Mouse (Mus musculus) ES-Bruce4 (cell line): ENCODE data around the gene Fus.

ENCODE experiments used
- CTCF ChIP-seq: IDR thresholded peaks from one replicate; pipeline ENCODE4 v1.8.1; 2011; ENCODE audit warnings: low read depth, low read length
- EP300 ChIP-seq: IDR thresholded peaks from 2 replicates; pipeline ENCODE4 v1.6.1; 2011; ENCODE audit warnings: low read depth, low read length; ENCODE audit not compliant: insufficient read depth
- POLR2A ChIP-seq: IDR thresholded peaks from one replicate; pipeline ENCODE4 v1.8.1; 2011; ENCODE audit warnings: low read length; ENCODE audit not compliant: insufficient read depth

DNA sequence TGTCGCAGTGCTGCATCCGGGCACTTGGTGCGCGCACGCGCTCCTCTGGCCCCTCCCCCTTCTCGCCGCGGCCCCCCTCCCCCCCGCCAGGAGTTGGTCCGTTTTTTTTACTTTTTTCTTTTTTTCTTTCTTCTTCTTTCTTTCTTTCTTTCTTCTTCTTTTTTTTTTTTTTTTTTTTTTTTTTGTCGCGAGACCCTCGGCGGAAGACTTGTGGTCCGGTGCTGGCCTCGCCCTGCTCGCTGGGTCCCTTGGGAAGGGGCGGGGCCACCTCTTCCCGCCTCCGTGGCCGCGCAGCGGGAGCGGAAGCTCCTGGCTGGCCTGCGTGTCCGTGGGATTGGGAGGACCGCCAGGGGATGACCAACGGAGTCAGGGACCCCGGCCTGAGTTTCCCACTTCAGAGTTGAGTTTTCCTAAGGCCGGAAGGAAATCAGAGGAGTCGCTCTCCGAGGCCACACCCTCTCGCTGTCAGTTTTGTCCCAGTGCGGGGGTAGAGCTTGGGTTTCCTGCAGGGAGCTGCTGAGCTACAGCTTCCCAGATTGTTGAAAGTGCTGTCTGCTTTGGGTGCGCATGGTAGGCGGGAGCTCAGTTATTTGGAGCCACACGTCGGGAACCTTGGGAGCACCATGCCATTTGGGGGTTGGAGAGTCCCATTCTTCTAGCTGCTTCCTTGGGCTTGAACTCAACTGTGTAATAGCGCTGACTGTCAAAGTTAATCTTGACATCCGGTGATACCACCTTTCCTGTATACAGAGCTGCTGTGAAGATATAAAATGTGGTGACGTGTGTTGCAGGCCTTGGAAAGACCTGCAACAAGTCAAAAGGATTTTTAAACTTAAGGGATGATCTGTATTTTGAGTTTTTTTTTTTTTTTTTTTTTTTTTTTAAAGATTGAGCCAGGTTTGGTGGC is 918 bp downstream of the Fus start:
- TF ChIP-seq CTCF (no peak), POLR2A (no peak), EP300 (no peak)
